Mouse (Mus musculus) liver, postnatal 0 days (tissue): ENCODE results near the gene Olfr1442.

Experiments used
- CTCF ChIP-seq: sonication (generic); IDR thresholded peaks from 2 replicates; pipeline ENCODE4 v1.5.1; 2016; ENCODE audit warnings: antibody characterized with exemption, low read depth
- EP300 ChIP-seq: IDR thresholded peaks from 2 replicates; pipeline ENCODE4 v1.6.1; 2016; ENCODE audit warnings: antibody characterized with exemption, low read depth, mild to moderate bottlenecking

GRCm38 (mm10) chr19:12671051-12671450 lies 812 bp downstream of the Olfr1442 start:
- no peak for TF ChIP-seq CTCF
- TF ChIP-seq EP300 = no peak
